Mouse (Mus musculus) heart, postnatal 10 days (tissue): ENCODE results near the gene Fbxw13. TPM values are rescaled to one million over a fixed set of nuclear protein-coding genes. Genes with fewer than 3 reads are reported as not detected.
"Not testable (repeated sequence)": the region's sequence is repeated elsewhere in the genome, so short reads cannot be mapped to it uniquely, and the experiment has no call there.

Experiments
- DNase-seq, 2 experiments: peaks; one replicate each; pipeline ENCODE4 v3.0.0; 2021
- intact Hi-C: fragments of 180-260 bp; cut with DNase I; formaldehyde crosslinking; loops from one replicate; pipeline ENCODE4 v1.15.1; 2025
- total RNA-seq, 2 experiments: library from RNA; stranded (reverse); gene quantifications; 2 replicates each; pipeline ENCODE4 v1.2.3; 2021

Fbxw13 gene
- not detected for total RNA-seq

- DNase-seq, intact Hi-C loops: not testable (repeated sequence)
These were observed at the start of gene Fbxw13 for GRCm38 (mm10) chr9:109195875-109196274. Gene Fbxw13 (minus strand): TSS chr9:109195975.

- no peak for DNase-seq
- intact Hi-C loops: no loop called here
These were observed 38.9 kb upstream of the Fbxw13 start, which contains the start of gene Fbxw20 for GRCm38 (mm10) chr9:109234654-109235053. Gene Fbxw20 (minus strand): TSS chr9:109234754.

GRCm38 (mm10) chr9:109218449-109218848 is 22.7 kb upstream of the Fbxw13 start:
- peak in 1 of 2 experiments; percentile 1 for DNase-seq
- intact Hi-C loops: no loop called here

GRCm38 (mm10) chr9:109201347-109201746 is 5.6 kb upstream of the Fbxw13 start:
- DNase-seq, intact Hi-C loops: not testable (repeated sequence)

GRCm38 (mm10) chr9:109200349-109200748 is 4.6 kb upstream of the Fbxw13 start:
- DNase-seq: no peak
- intact Hi-C loops: no loop called here

GRCm38 (mm10) chr9:109199353-109199752 is 3.6 kb upstream of the Fbxw13 start:
- no peak for DNase-seq
- intact Hi-C loops: no loop called here

GRCm38 (mm10) chr9:109177208-109177607 is 18.6 kb downstream of the Fbxw13 start:
- intact Hi-C loops: no loop called here
- DNase-seq: no peak

- no peak for DNase-seq
- intact Hi-C loops: no loop called here
These were observed 19.5 kb downstream of the Fbxw13 start for GRCm38 (mm10) chr9:109176301-109176700.

- intact Hi-C loops: no loop called here
- DNase-seq: no peak
These were observed 28.5 kb downstream of the Fbxw13 start for GRCm38 (mm10) chr9:109167316-109167715.

- DNase-seq: no peak
- intact Hi-C loops: no loop called here
These were observed 33.8 kb downstream of the Fbxw13 start, which contains the start of gene Fbxw21 for GRCm38 (mm10) chr9:109161941-109162340. Gene Fbxw21 (minus strand): TSS chr9:109162041.

- not testable (repeated sequence) for DNase-seq
- intact Hi-C loops: loop anchor here (5.0 kb wide), 1 partner anchor 707 kb away; the partner anchor contains the start of gene Camp
These were observed 55.4 kb downstream of the Fbxw13 start for GRCm38 (mm10) chr9:109140414-109140813.

- intact Hi-C loops: no loop called here
- no peak for DNase-seq
These were observed 65.7 kb downstream of the Fbxw13 start for GRCm38 (mm10) chr9:109130076-109130475.

Other genes starting within 250 kb of the Fbxw13 start
- gene Col7a1, start 242.4 kb downstream of the Fbxw13 start, total RNA-seq: 1 to 10 TPM; 1.3 TPM
- not detected for gene Ucn2, start 210.0 kb downstream of the Fbxw13 start, total RNA-seq
- gene Pfkfb4, start 204.2 kb downstream of the Fbxw13 start, total RNA-seq: 1 to 10 TPM; 2.4 TPM
- 10 to 100 TPM; 51.6 to 53.2 TPM for gene Shisa5, start 157.4 kb downstream of the Fbxw13 start, total RNA-seq
- 10 to 100 TPM in 1 of 2 experiments, 1 to 10 TPM in 1; 9.8 to 12.2 TPM for gene Trex1, start 136.2 kb downstream of the Fbxw13 start, total RNA-seq
- 10 to 100 TPM in 1 of 2 experiments, 1 to 10 TPM in 1; 9.2 to 10.4 TPM for gene Atrip, start 121.9 kb downstream of the Fbxw13 start, total RNA-seq
- gene Ccdc51, start 113.5 kb downstream of the Fbxw13 start, total RNA-seq: 10 to 100 TPM; 10.3 to 12.4 TPM
- gene Tma7, start 113.4 kb downstream of the Fbxw13 start, total RNA-seq: 100 to 1,000 TPM; 272 to 274 TPM
- gene Plxnb1, start 100.6 kb downstream of the Fbxw13 start, total RNA-seq: 10 to 100 TPM; 23.8 to 28.3 TPM
- not detected for gene Fbxw21, start 33.9 kb downstream of the Fbxw13 start, total RNA-seq
- gene Fbxw20, start 38.8 kb upstream of the Fbxw13 start, total RNA-seq: not detected
- not detected for gene Fbxw14, start 91.7 kb upstream of the Fbxw13 start, total RNA-seq
- not detected for gene Fbxw28, start 143.7 kb upstream of the Fbxw13 start, total RNA-seq
- gene Fbxw22, start 208.3 kb upstream of the Fbxw13 start, total RNA-seq: not detected